Mouse (Mus musculus) granulocyte monocyte progenitor cell, adult 5-6 weeks (primary cell): ENCODE measurements around the gene Ess2. TPM values are rescaled to one million over a fixed set of nuclear protein-coding genes. Genes with fewer than 3 reads are reported as not detected.
"Not testable (repeated sequence)": the region's sequence is repeated elsewhere in the genome, so short reads cannot be mapped to it uniquely, and the experiment has no call there.

Source experiments
- ATAC-seq: replicated peaks from 2 replicates; pipeline ENCODE4 v1.8.0; 2016; ENCODE audit warnings: mild to moderate bottlenecking, moderate TSS enrichment, inconsistent platforms; ENCODE audit not compliant: poor library complexity, severe bottlenecking
- total RNA-seq, 2 experiments: library from RNA; stranded (forward) in 1 of 2; stranded (reverse) in 1 of 2; fragments of 200-712, 200-1000 nt in 1 of 2; fragments of >200 nt in 1 of 2; fragmentation: Nextera tagmentation in 1 of 2; gene quantifications; 2 replicates each; pipeline ENCODE4 v1.2.3; 2014 to 2017

Gene Ess2
- 15.3 and 15.7 TPM in 2 replicates for total RNA-seq (2014; fragmentation: Nextera tagmentation)
- 19.6 and 19.7 TPM in 2 replicates for total RNA-seq (2017)

GRCm38 (mm10) chr16:17911052-17911595 is at the start of gene Ess2:
TSS of gene Ess2 (minus strand) at chr16:17911348.
- peak; percentile 92 for ATAC-seq

GRCm38 (mm10) chr16:17956052-17956638 is 45.0 kb upstream of the Ess2 start:
- ATAC-seq, result not testable (repeated sequence)

- no peak for ATAC-seq
Observed at GRCm38 (mm10) chr16:17951618-17952017, 40.5 kb upstream of the Ess2 start.

GRCm38 (mm10) chr16:17950068-17950467 is 38.9 kb upstream of the Ess2 start:
- ATAC-seq, result no peak

- ATAC-seq, result no peak
Observed at GRCm38 (mm10) chr16:17949421-17949877, 38.3 kb upstream of the Ess2 start.

- ATAC-seq, result no peak
Observed at GRCm38 (mm10) chr16:17945081-17945831, 34.1 kb upstream of the Ess2 start.

GRCm38 (mm10) chr16:17943466-17943865 is 32.3 kb upstream of the Ess2 start:
- no peak for ATAC-seq

- 0 out of 2 replicates have a peak, but pooled peaks have one; percentile 19 for ATAC-seq
Observed at GRCm38 (mm10) chr16:17939255-17939751, 28.2 kb upstream of the Ess2 start.

- ATAC-seq, result peak; percentile 96
Observed at GRCm38 (mm10) chr16:17938821-17939220, 27.7 kb upstream of the Ess2 start.

GRCm38 (mm10) chr16:17938187-17938586 is 27.0 kb upstream of the Ess2 start:
- ATAC-seq, result no peak

GRCm38 (mm10) chr16:17936776-17937175 is 25.6 kb upstream of the Ess2 start:
- no peak for ATAC-seq

GRCm38 (mm10) chr16:17934445-17934910 is 23.3 kb upstream of the Ess2 start:
- peak; percentile 28; the same call in 1 of the 2 replicates for ATAC-seq

- ATAC-seq, result no peak
Observed at GRCm38 (mm10) chr16:17933594-17934444, 22.7 kb upstream of the Ess2 start.

GRCm38 (mm10) chr16:17931906-17932460 is 20.8 kb upstream of the Ess2 start:
- no peak for ATAC-seq

- no peak for ATAC-seq
Observed at GRCm38 (mm10) chr16:17929631-17930030, 18.5 kb upstream of the Ess2 start.

- ATAC-seq, result no peak
Observed at GRCm38 (mm10) chr16:17929211-17929610, 18.1 kb upstream of the Ess2 start.

GRCm38 (mm10) chr16:17928627-17929104 is 17.5 kb upstream of the Ess2 start:
- ATAC-seq, result peak; percentile 75

GRCm38 (mm10) chr16:17928087-17928580 is 17.0 kb upstream of the Ess2 start, which contains the start of gene Slc25a1:
TSS of gene Slc25a1 (minus strand) at chr16:17928219.
- ATAC-seq, result peak; percentile 69

GRCm38 (mm10) chr16:17927351-17928082 is 16.4 kb upstream of the Ess2 start:
- ATAC-seq, result peak; percentile 34
